Mouse (Mus musculus) left cerebral cortex, adult 9 months (tissue): ENCODE results near the gene 4930568D16Rik.

Source experiments
- DNase-seq, 2 experiments: peaks; one replicate each; pipeline ENCODE4 v3.0.0; 2022; ENCODE audit warnings: low spot score in 2 of 2

Gene 4930568D16Rik

DNA sequence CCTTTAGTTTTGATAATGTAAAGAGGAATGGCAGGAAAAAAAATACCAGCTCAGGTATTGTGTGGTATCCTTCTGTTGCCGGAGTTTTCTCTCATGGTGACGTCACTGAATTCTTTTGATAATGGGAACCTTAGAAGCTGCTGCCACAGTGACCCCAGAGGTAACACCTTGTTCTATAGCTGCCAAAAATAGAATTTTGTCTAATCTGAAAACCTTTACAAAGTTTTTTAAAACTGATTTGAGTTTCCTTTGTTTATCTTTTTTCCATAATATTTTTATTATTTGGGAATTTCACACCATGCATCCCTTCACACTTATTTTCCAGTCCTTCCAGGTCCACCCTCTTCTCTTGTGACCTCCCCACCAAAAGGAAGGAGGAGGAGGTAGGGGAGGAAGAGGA lies at the start of gene 4930568D16Rik:
TSS of gene 4930568D16Rik (minus strand) at position 101 of the 400 bp plus-strand sequence.
- DNase-seq, result no peak

DNA sequence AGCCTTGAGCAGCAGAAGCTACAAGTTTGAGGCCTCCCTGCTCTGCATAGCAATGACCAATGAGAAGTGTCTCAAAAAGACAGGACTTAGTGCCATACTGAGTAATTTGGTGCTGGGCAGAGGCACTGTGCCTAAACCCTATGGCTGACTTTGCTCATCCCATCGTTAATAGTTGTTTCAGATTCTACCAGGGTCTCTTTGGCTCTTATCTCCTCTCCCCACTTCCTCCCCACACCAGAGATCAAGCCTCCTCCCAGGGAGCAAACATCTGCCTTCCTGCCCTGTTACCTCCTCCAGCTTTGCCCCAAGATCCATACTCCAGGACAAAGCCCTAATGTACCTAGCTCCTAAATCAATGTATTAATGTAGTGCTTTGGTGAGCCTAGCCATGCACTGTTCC lies 49.7 kb upstream of the 4930568D16Rik start:
- DNase-seq, result no peak

GRCm38 (mm10) chr2:35416473-35416872 lies 48.9 kb upstream of the 4930568D16Rik start:
- DNase-seq, result no peak

GRCm38 (mm10) chr2:35412810-35413209 lies 45.3 kb upstream of the 4930568D16Rik start:
- DNase-seq, result no peak

DNA sequence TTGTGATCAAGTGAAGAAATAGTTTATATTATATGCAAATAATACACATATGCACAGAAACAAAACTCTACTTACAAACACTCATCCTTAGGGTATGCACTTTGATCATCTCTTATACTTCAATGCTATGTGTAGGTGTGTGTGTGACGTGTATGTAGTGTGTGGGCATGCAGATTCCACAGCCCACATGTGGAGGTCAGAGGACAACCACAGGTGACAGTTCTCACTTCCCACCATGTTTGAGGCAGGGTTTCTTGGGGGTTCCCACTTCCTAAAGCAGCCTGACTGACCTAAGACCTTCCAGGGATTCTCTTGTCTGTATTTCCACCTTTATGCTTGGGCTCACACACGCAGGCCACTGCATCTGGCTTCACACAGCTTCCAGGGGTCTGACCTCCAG lies 44.7 kb upstream of the 4930568D16Rik start:
- DNase-seq, result no peak

DNA sequence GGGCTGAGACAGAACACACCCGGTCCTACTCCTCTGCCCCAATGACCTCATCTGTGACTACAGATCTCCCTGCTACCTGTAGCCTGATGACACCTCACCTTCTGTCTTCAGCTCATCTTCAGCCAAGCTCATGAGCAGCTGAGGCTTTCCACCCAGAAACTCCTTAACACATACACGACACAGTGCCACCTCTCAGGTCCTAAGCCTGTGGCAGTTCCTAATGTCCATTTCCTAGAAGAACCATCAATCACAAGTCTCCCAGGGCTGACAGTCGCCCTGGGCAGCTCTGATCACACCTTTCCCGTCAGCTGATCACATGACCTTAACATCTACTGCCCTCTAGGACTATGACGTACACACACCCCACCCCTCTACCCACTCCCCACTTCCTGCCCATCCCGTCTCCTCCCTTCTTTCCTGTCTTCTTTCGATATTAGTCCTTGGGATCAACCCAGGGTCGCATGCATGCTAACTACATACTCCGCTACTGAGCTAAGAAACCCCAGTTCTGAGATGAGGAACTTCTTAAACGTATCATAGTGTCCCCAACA lies 44.2 kb upstream of the 4930568D16Rik start:
- DNase-seq, result no peak

DNA sequence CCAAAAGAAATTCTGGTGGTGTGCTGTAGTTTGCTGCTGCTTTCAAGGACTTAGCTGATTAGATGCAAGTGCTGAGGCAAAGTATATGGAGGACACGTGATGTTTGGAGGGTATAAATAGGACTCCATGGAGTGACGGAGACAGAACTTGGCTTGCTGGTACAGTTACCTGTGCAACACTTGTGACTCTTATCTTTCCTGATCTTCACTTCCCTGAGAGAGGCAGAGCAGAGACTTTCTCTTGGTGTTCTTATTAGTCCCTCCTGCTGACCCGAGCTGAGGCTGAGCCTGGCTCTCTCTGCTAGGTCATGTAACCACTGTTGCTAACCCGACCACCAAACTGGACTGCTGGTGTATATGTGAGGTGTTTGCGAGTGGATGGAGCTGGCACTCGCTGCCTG lies 41.9 kb upstream of the 4930568D16Rik start:
- no peak for DNase-seq

- DNase-seq, result no peak
These were observed 41.0 kb upstream of the 4930568D16Rik start for GRCm38 (mm10) chr2:35408409-35409110.

DNA sequence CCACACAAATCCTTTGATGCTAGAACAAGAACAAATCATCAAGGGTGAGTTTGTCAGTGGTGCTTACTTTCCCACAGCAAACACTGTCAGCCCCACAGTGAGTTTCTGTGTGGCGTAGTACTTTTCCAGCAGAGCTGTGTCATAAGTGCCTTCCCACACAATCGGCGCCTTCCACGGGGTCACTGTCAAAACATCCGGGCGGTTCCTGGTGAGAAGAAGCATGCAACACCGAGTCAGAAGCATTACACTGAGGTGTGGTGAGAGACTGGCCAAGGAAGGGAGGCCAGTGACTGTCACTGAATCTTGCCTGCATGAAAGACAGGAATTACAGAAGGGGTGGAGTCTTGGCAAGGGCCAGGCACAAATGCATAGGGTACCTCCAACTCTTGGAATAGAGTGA lies 40.3 kb upstream of the 4930568D16Rik start:
- no peak for DNase-seq

- DNase-seq, result no peak
These were observed 39.7 kb upstream of the 4930568D16Rik start for GRCm38 (mm10) chr2:35407266-35407665.

- no peak for DNase-seq
These were observed 39.1 kb upstream of the 4930568D16Rik start for GRCm38 (mm10) chr2:35406611-35407010.

- DNase-seq, result no peak
These were observed 34.9 kb upstream of the 4930568D16Rik start for GRCm38 (mm10) chr2:35402391-35402790.

DNA sequence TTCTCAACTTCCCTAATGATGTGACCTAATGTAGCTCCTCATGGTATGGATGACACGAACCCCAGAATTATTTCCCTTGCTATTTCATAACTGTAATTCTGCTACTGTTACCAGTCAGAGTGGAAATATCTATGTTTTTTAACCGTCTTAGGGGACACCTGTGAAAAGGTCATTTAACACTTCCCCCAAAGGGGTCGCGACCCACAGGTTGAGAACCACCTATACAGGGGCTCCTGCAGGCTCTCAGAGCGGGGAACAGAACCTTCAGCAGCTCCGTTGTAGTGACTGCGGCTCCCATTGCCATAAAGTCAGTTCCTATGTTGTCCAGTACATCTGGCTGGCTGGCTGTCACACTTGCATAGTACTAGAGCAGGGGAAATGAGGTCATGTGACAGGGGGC lies 33.2 kb upstream of the 4930568D16Rik start:
- no peak for DNase-seq

DNA sequence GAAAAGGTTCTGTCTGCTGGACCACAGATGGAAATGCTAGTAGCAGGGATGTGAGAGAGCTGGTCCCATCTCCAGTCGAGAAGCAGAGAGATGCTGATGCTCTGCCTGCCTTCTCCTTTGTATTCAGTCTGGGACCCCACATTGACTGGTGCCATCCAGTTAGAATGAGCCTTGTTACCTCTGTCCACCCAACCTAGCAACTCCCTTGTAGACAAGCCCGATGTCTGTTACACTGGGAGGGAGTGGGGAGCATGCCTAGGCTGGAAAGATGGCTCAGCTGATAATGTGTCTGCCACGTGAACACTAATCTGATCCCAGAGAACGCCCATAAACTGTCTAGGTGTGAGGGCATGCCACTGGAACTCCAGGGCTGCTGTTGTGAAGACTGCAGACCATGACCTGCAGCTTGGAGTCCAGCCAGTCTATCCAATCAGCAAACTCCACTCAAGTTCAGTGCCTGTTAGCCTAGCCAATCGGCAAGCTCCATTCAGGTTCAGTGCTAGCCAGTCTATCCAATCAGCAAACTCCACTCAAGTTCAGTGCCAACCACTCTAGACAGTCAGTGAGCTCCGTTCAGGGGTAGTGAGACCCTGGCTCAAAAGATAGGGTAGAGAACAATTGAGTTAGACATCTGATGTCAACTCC lies 30.8 kb upstream of the 4930568D16Rik start:
- no peak for DNase-seq

GRCm38 (mm10) chr2:35397590-35398173 lies 30.2 kb upstream of the 4930568D16Rik start:
- peak; percentile 32 to 79 for DNase-seq

GRCm38 (mm10) chr2:35397096-35397495 lies 29.6 kb upstream of the 4930568D16Rik start, which contains the start of gene 4930402F06Rik:
4930402F06Rik (minus strand) TSS chr2:35397175.
- DNase-seq, result peak in 1 of 2 experiments; percentile 37

DNA sequence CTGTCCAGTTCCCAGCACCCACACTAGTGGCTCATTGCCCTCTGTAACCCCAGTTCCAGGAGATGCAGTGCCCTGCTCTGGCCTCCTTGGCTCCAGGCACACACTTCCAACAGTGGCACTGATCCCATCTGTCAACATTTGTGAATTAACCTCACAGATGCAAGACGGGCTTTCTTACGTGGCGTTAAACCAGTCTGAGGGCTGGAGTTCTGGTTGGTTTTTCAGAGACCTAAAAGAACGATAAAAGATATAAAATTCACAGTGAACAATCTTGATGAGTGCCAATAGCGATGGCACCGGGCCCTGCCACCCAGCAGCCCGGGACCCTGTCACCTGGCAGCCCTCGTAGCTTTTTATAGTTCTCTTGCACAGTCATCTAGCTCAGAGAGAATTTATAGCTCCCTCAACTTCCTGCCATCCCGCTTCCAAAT lies 17.9 kb upstream of the 4930568D16Rik start:
- no peak for DNase-seq

- DNase-seq, result no peak
These were observed 11.8 kb upstream of the 4930568D16Rik start for GRCm38 (mm10) chr2:35379306-35379705.

DNA sequence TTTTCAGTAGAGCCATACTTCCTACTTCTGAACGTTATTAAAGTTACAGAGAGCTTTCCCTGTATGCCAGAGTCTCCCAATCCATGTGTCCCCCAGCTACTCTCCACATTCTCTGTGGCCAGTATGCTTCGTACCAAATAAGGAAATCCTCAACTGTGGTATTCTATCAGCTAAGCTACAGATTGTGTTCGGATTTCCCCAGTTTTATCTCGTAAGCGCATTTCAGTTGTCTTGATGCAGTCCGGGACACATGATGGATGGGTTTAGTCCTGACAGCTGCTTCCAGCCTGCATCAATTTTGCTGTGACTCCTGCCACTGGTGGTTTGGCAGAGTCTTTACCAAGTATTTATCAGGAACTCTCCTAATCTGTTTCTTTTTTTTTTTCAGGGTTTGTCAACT lies 10.1 kb upstream of the 4930568D16Rik start:
- DNase-seq, result no peak

GRCm38 (mm10) chr2:35373003-35373402 lies 5.5 kb upstream of the 4930568D16Rik start:
- DNase-seq, result no peak

DNA sequence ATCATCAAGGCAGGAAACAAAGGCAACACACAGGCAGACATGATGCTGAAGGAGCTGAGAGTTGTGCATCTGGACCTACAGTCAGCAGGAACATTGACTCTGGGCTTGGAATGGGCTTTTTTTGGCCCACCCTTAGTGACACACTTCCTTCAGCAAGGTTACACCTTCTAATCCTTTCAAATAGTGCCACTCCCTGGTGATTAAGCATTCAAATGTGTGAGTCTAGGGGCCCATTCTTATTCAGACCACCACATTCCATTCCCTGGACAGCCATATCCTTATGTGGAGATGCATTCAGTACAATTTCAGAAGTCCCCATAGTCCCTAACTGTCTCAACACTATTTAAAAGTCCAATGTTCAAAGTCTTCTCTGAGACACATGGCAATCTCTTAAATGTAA lies 3.2 kb upstream of the 4930568D16Rik start:
- no peak for DNase-seq

- no peak for DNase-seq
These were observed 18.3 kb downstream of the 4930568D16Rik start for GRCm38 (mm10) chr2:35349184-35349583.

- no peak for DNase-seq
These were observed 21.5 kb downstream of the 4930568D16Rik start for GRCm38 (mm10) chr2:35345984-35346383.
